14 mouse cellular contexts compared by ENCODE assay signal in genomic region chr13:107598391-107598790, GRCm38 (mm10).
DNase-seq lines count a peak whose midpoint lies in the region; ATAC-seq and TF ChIP-seq lines count a peak whose summit lies in the region.
"Had no signal": no experiment of that assay in that cellular context is flagged by ENCODE, and none has a peak within 500 bp of the region (broad histone marks: within the 10 kb centered on the region; RNA-seq: fewer than 3 reads in every experiment).

No protein-coding gene starts in this region.

- H3K4me3 ChIP-seq in hindbrain, embryonic 11.5 days (ENCODE audit: low read depth, low read length): no peak overlapping the region
- H3K4me3 ChIP-seq in hindbrain, embryonic 13.5 days: no peak overlapping the region
- no peak overlapping the region for H3K4me3 ChIP-seq in MEL (ENCODE audit: control insufficient read depth in 1 of 2, insufficient read depth in 1 of 2, low read depth in 2 of 2, low read length in 2 of 2)
- H3K4me3 ChIP-seq: heart, embryonic 15.5 days; hindbrain, embryonic 15.5 days; lung, embryonic 15.5 days had no signal

- H3K27me3 ChIP-seq in hindbrain, embryonic 11.5 days (ENCODE audit: control insufficient read depth, insufficient read depth, low read length): no peaks in the 10 kb centered on the region
- H3K27me3 ChIP-seq in hindbrain, embryonic 13.5 days: no peaks in the 10 kb centered on the region
- no peaks in the 10 kb centered on the region; a peak in 1 of 4 replicates for H3K27me3 ChIP-seq in MEL (ENCODE audit: control insufficient read depth in 1 of 2, insufficient read depth in 2 of 2, low read length in 2 of 2)
- H3K27me3 ChIP-seq: CH12.LX; heart, embryonic 15.5 days; hindbrain, embryonic 15.5 days; lung, embryonic 15.5 days had no signal

- peak; percentile 36; the same call in 1 of the 2 replicates for ATAC-seq in hindbrain, embryonic 11.5 days (ENCODE audit: low FRiP score)
- ATAC-seq in hindbrain, embryonic 13.5 days (ENCODE audit: low FRiP score): no peak

- DNase-seq in hindbrain, embryonic 11.5 days (ENCODE audit: low spot score): peak; percentile 29
- DNase-seq in 3T3-L1 (ENCODE audit: low read depth, low spot score) (peak; percentile 53), MEL (ENCODE audit: low read depth, low spot score) (peak; percentile 26)
- DNase-seq in embryo, embryonic 9.5 days (ENCODE audit: extremely low spot score): peak; percentile 38
- no peak for DNase-seq in left cerebral cortex, postnatal 36 days (ENCODE audit: low spot score in 2 of 2)
- no peak for DNase-seq in B cell, adult 2 months
- DNase-seq: cerebellum, adult 2 months; kidney, adult 18-20 months; kidney, postnatal 14 days had no signal

- no peaks in the 10 kb centered on the region for H3K9me3 ChIP-seq in hindbrain, embryonic 11.5 days (ENCODE audit: control insufficient read depth, low read length)
- H3K9me3 ChIP-seq in hindbrain, embryonic 13.5 days: no peaks in the 10 kb centered on the region
- no peaks in the 10 kb centered on the region for H3K9me3 ChIP-seq in MEL (replicated peaks; ENCODE audit: insufficient read depth, low read length)
- H3K9me3 ChIP-seq: heart, embryonic 15.5 days; hindbrain, embryonic 15.5 days; lung, embryonic 15.5 days had no signal

- H3K36me3 ChIP-seq in hindbrain, embryonic 11.5 days (ENCODE audit: control insufficient read depth, insufficient read depth, low read length): no peaks in the 10 kb centered on the region
- H3K36me3 ChIP-seq in hindbrain, embryonic 13.5 days: no peaks in the 10 kb centered on the region
- peaks cover 0 to 9% of the 10 kb centered on the region in 2 experiments; a peak in 2 of 4 replicates for H3K36me3 ChIP-seq in MEL (ENCODE audit: control insufficient read depth in 1 of 2, insufficient read depth in 2 of 2, low read length in 2 of 2)
- H3K36me3 ChIP-seq: heart, embryonic 15.5 days; hindbrain, embryonic 15.5 days; lung, embryonic 15.5 days had no signal

- no peak for TF ChIP-seq EP300 in MEL (IDR thresholded peaks at IDR 0.05; ENCODE audit: low read depth in 1 of 2, low read length in 2 of 2)

- 6% methylated on average over 1 of the region's 1 CpGs for WGBS in hindbrain, embryonic 11.5 days
- WGBS in hindbrain, embryonic 13.5 days: 7% methylated on average over 1 of the region's 1 CpGs

- no peaks in the 10 kb centered on the region for H3K79me2 ChIP-seq in MEL (ENCODE audit: control insufficient read depth, insufficient read depth, low read length, poor library complexity)

- intact Hi-C loops in left cerebral cortex, postnatal 36 days (cut with DNase I): no loop called here

- H3K4me1 ChIP-seq in hindbrain, embryonic 11.5 days (replicated peaks; ENCODE audit: control insufficient read depth, insufficient read depth, low read length): no peaks in the 10 kb centered on the region
- H3K4me1 ChIP-seq in hindbrain, embryonic 13.5 days (replicated peaks): peaks cover 25% of the 10 kb centered on the region
- peaks cover 3 to 19% of the 10 kb centered on the region in 2 experiments for H3K4me1 ChIP-seq in MEL (ENCODE audit: control insufficient read depth in 1 of 2, insufficient read depth in 2 of 2, low read length in 2 of 2)

- no peak for TF ChIP-seq POLR2A in MEL (IDR thresholded peaks at IDR 0.05; ENCODE audit: control insufficient read depth in 1 of 2, insufficient read depth in 1 of 2, low read depth in 1 of 2, low read length in 2 of 2, poor library complexity in 1 of 2)

- H3K27ac ChIP-seq in hindbrain, embryonic 11.5 days (ENCODE audit: low read depth, low read length): no peak overlapping the region
- H3K27ac ChIP-seq in hindbrain, embryonic 13.5 days: no peak overlapping the region
- H3K27ac ChIP-seq in MEL (ENCODE audit: control insufficient read depth, low read depth, low read length): no peak overlapping the region
- H3K27ac ChIP-seq: heart, embryonic 15.5 days; hindbrain, embryonic 15.5 days; lung, embryonic 15.5 days had no signal

- TF ChIP-seq CTCF in MEL (IDR thresholded peaks at IDR 0.05 in 2 of 3, conservative IDR thresholded peaks at IDR 0.05 in 1 of 3; ENCODE audit: control insufficient read depth in 1 of 3, insufficient read depth in 1 of 3, low read depth in 2 of 3, low read length in 3 of 3, poor library complexity in 1 of 3, severe bottlenecking in 1 of 3): no peak

- no peak overlapping the region for H3K9ac ChIP-seq in hindbrain, embryonic 11.5 days (ENCODE audit: low read depth, low read length)
- H3K9ac ChIP-seq in hindbrain, embryonic 13.5 days: no peak overlapping the region
- no peak overlapping the region for H3K9ac ChIP-seq in MEL (ENCODE audit: control insufficient read depth, low read depth, low read length, poor library complexity, severe bottlenecking)
- H3K9ac ChIP-seq: heart, embryonic 15.5 days; hindbrain, embryonic 15.5 days; lung, embryonic 15.5 days had no signal

- no peak for TF ChIP-seq RAD21 in MEL (IDR thresholded peaks at IDR 0.05; ENCODE audit: low read depth, low read length)

- H3K4me2 ChIP-seq in hindbrain, embryonic 11.5 days (replicated peaks; ENCODE audit: low read depth, low read length): no peak overlapping the region
- no peak overlapping the region for H3K4me2 ChIP-seq in hindbrain, embryonic 13.5 days
- H3K4me2 ChIP-seq: heart, embryonic 15.5 days; hindbrain, embryonic 15.5 days; lung, embryonic 15.5 days had no signal

TF ChIP-seq in MEL, 35 proteins besides CTCF, POLR2A, EP300 and RAD21:
- TF ChIP-seq POLR2AphosphoS5 (IDR thresholded peaks at IDR 0.05; ENCODE audit: borderline replicate concordance, low read depth, low read length) (no peak), USF2 (IDR thresholded peaks at IDR 0.05; ENCODE audit: borderline replicate concordance in 1 of 2, insufficient read depth in 1 of 2, low read depth in 1 of 2, low read length in 2 of 2) (no peak), USF1 (IDR thresholded peaks at IDR 0.05; ENCODE audit: low read depth, low read length) (no peak), TAL1 (IDR thresholded peaks at IDR 0.05; ENCODE audit: low read length) (no peak), MAX (IDR thresholded peaks at IDR 0.05; ENCODE audit: low read length) (no peak), MXI1 (IDR thresholded peaks at IDR 0.05; ENCODE audit: low read depth, low read length) (no peak), SMC3 (IDR thresholded peaks at IDR 0.05; ENCODE audit: low read depth, low read length) (no peak)

Comparison
In these comparisons a context has a peak if more than half of its experiments do, and no peak if none do; other contexts are left out.
1. DNase-seq: peak in hindbrain, embryonic 11.5 days (single experiment), 3T3-L1 (single experiment), MEL (single experiment) and embryo, embryonic 9.5 days (single experiment); none in left cerebral cortex, postnatal 36 days (0 of 2) and B cell, adult 2 months (0 of 2).